Mouse (Mus musculus): ENCODE measurements around the gene Nxnl1.
A peak's percentile ranks its signal among the peaks of the same experiment; 100 is the strongest.

Gene Nxnl1

DNA sequence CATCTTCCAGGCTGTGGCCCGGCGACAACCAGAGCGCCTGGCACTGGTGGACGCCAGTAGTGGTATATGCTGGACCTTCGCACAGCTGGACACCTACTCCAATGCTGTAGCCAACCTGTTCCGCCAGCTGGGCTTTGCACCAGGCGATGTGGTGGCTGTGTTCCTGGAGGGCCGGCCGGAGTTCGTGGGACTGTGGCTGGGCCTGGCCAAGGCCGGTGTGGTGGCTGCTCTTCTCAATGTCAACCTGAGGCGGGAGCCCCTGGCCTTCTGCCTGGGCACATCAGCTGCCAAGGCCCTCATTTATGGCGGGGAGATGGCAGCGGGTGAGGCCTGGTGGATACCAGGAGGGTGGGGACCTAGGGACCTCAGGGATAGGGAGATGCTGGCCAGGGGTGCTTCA lies 13.1 kb upstream of the Nxnl1 start:
- no peak for DNase-seq

DNA sequence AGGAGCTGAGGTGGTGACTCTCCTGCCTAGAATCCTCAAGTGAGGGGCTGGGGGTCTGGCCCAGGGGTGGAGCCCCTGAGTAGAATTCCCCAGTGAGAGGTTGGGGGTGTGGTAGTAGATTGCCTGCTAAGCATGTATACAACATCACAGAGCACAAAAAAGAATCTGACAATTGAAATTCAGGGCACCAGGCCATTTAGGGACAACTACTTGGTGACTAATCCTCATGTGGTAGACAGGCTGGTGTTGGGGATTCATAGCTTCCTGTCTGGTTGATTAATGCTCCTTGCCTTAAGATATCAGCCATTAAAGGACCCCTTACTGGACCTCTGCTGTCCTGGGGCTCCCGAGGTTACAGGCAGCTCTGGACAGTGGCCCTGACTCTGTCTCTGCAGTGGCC lies 12.6 kb upstream of the Nxnl1 start:
- no peak for DNase-seq

DNA sequence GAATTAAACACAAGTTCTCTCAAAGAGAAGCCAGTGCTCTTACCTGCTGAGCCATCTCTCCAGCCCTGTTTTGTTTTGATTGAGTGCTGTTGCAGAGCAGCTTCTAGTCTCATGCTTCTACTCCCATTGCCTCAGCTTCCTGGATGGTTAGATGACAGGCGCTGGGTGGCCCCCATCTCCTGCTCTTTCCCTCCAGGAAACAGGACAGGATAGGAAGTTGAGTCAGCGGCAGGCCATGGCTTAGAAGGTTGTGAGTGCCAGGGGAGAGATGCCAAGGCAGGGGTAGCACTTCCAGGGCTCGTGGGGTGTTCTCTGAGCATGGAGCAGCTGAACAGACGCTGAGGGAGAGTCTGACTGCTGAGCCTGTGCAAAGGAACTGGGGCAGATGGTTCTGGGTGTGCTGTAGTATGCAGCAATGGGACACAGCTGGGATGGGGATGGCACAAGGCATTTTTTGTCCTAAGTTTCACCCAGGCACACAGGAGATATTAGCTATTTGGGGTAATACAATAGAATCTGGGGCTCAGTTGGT lies 11.5 kb upstream of the Nxnl1 start:
- DNase-seq = peak; percentile 52

DNA sequence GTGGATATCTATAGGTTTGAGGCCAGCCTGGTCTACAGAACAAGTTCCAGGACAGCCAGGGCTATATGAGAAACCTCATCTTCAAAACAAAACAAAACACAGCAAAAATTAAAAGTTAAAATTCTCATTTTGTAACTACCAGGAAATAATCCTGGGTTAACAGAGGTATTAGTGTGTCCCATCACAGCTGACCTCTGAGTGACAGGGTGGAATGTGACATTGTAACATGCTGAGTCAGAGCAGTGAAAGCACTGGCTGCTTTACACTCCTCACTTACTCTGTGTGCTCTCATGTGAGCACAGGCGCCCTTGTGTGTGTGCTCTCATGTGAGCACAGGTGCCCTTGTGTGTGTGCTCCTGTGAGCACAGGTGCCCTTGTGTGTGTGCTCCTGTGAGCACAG lies 8.6 kb upstream of the Nxnl1 start:
- DNase-seq = no peak

DNA sequence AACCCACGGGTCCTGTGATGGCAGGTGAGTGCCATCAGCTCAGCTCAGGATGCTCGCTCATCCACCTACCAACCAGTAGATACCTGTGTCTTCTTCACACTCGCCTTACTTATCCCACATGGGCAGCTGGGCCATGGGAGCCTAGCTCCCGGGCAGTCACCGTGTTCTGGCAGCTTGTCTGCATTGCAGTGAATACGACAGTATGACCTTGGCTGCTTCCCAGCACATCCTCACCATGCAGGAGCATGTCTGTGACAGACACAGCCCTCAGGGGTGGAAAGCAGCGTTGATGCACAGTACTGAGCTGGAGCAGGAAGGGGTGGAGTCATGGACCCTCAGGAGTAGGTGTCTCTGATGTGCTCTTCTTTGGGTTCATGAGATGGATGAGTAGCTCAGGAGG lies 8.0 kb upstream of the Nxnl1 start:
- no peak for DNase-seq

DNA sequence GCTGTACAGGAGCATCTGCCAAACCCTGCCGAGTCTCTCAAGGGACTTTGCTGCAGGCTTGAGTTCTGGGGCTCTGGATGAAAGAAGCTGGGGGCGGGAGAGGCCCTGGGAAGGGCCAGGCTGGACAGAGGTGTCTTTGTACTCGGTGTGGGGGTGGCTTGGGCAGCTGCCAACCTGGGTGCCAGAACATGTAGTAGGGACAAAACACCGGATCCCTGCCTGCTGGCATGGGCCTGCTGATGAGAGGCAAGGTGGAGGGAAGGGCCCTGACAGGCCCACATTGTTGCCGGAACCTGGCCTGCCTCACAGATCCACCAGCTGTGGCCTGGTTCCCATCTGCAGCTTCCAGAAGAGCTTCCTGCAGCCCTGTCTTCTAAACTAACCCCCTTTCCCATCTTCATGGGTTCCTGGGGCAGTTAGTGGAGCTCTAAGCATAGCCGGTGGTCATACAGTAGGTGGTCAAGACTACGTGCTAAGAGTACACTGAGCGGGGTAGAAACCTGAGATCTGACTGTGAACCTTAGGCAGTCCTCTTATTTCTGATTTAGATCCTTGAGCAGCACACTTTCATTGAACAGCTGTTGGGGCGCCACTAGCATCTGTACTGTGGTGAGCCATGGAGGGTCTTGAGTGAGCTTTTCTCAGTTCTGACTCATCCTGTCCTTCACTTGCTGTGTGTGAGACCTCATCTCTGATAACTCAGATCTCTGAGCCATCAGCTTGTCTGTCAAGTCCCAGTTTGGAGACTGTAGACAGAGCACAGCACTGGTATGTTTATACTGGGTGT lies 6.6 kb upstream of the Nxnl1 start:
- peak; percentile 93 for DNase-seq

DNA sequence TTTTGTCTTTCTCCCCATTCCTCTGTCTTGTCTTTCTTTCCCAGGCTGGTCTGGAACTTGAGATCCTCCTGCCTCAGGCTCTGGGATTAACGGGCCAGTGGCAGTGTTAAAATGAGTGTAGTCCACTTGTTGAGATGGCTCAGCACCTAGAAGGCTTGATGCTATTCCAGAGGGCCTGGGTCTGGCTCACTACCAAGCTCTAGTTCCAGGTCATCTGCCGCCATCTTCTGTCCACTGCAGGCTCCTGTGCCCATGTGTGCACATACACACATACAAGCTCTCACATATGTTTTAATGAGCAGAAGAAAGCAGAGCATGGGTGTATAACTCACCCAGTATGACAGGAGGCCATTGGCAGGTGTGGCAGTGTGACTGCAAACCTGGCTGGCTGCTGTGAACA lies 5.7 kb upstream of the Nxnl1 start:
- DNase-seq = no peak

DNA sequence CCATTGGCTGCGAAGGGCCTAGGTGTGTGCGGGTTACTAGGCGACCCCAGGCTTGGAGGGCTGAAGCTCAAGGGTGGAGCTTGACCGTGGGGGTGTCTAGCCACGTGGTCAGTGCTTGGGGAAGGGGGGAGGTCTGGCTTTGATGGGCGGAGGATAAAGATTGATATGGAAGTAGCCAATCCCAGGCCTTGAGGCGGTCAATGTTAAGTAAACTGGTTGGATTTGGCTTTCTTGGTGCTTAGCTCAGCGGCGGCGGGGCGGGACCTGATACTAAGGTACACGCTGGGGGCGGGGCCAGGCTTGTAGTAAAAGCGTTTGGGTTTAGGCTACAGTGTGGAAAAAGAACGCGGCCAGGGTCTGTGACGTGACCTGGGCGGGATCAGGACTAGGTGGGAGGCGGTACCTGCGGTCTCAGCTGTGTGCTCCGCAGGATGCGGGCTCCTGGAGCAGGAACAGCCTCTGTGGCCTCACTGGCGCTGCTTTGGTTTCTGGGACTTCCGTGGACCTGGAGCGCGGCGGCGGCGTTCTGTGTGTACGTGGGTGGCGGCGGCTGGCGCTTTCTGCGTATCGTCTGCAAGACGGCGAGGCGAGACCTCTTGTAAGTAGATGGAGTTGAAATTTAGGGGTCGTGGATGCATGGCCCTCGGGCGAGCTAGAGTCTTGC lies 4.0 kb upstream of the Nxnl1 start:
- peak; percentile 99 for DNase-seq

DNA sequence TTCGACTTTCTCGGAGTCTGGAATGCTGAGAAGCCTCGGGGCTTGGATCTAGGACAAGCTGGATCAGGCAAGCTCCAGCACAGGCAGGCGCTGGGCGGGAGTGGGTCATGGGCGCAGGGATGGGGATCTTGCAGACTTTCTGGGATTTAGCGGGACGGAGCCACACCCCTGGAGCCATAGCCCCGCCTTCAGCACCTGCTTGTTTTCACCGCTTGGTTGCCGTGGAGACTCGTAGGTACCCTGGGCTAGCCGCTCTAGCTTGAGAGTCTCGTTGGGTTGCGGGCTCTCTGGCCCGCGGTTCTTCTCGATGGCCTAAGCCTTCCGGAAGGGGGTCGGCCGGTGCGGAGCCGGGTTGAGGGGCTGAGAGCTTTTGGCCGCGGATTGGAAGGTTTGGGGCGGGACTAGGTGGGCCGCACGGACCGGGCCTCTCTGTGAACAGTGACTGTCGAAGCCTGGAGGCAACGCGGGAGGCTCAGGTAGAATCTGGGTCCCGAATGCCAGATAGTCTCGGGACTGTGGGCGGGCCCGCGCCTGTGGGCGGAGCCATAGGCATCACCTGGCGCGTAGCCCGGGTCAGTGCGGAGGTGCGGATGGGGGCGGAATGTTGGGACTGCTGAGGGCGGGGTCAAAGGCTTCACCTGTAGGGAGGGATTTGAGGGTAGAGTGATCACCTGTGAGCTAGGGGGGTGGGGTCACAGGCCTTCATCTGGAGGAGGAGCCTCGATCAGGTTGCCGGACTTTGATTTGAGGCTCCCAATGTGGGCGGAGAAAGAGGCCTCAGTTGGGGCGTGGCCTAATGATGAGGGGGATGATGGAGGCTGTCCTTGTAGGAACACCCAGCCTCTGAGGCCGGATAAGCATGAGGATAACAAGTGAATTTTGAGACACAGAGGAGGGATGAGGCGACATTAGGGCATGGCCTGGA lies 3.2 kb upstream of the Nxnl1 start:
- peak; percentile 95 for DNase-seq

DNA sequence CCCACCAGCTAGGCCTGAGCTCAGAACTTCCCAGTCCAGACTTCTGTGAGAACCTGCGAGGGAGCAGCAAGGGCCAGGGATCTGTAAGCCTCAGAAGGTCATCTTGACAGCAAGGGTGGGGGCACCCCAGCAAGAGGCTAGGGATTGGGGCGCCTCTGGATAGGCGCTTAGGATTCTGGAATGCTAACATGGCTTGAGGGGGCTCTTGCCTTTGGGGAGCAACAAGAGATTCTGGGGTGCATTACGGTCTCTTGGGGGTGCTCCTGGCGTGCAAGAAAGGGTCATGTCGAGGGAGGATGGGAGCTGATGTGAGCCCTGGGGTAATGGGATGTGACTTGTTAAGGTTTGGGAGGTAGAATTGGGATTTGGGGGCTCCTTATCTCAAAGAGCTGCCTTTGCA lies 2.5 kb upstream of the Nxnl1 start:
- DNase-seq = no peak

DNA sequence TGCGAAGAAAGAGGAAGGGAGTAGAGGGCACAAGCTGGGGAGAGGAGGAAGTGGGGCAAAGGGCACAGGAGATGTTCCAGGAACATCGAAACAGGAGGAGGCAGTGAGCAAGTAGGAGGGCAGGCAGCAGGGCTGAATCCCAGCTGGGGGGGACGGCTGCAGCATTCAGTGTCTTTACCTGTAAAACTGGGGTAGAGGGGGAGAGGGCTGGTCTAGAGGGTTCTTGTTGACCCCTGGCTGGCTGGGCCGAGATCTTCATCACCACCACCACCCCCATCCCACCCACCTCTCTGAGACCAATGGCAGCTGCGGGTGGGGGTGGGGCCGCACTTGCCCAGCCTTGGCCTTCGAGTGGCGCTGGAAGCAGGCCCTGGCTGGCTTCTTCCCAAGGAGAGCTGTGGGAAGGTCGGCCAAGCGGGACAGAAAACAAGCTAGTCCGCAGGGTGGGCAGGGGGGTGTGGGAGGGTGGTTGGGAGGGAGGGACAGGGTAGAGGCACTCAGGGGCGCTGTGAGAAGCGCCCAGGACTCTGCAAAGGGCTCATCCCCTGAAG lies 2.1 kb upstream of the Nxnl1 start, which contains the start of gene Slc27a1:
Gene Slc27a1 (plus strand): TSS at position 496 of the 551 bp plus-strand sequence.
- peak; percentile 76 for DNase-seq

DNA sequence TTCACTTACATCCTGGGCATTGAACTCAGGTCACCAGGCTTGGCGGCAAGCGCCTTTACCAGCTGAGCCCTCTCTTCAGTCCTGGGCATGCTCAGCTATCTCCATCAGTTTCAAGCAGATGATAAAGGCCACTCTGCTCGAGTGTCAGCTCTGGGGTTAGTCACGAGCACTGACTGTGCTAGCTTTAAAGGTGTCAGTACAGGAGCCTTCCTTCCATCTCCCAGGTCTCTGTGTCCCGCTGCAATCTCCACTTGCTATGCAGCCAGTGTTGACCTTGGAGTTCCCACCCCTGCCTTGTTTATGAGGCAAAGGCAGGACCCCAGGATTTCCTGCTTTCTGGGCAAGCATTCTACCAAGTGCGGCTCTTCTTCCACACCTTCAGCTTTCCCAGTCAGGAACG lies 1.2 kb upstream of the Nxnl1 start:
- no peak for DNase-seq

DNA sequence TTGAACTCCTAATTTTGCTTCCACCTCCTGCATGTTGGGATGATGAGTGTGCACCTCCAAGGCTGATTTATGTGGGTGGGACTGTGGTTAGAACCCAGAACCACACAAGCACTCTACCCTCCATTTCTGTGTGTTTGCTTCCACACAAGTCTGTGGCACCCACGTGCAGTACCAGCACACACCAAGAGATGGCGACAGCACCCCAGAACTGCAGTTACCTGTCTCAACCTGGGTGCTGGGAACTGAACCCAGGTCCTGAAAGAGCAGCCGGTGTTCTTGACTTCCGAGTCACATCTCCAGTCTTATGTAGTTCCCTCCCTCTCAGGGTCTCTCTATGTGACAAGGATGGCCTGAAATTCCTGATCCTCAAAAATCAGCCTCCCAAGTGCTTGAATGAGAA lies 2.4 kb downstream of the Nxnl1 start:
- DNase-seq = no peak

DNA sequence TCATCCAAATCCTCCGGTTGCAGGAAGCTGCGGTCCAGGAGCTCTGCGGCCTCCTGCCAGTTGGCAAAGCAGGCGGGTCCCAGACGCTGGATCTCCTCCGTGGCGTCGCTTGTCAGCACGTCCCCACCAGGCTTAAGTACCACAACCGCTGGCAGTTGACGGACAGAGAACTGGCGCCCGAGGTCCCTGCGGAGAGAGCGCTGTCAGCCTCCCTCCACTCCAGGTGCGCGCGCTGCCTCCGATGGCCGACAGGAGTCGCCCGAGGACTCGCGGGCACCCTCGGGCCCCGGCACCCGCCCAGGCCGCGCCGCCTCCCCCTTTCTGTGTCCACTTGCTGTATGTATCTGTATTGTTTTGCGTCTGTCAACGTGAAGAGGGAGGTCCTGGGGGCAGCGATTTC lies 3.6 kb downstream of the Nxnl1 start:
- DNase-seq = no peak

DNA sequence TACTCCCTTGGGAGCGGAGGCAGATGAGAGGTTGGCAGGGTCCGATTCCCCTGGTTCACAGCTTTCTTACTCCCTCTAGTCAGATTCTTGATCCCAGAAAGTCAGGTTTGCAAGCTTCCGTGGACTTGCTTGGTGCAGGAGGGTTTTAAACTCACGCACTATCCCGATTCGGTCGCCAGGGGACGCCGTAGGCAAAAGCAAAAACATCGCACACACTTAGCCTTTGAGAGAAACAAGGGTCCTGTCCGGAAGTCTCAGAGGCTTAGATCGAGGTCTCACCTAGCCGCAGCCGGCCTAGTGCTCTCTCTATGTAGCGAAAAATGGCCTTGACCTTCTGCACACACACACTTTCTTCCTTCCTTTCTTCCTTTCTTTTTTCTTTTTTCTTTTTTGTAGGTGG lies 5.0 kb downstream of the Nxnl1 start:
- DNase-seq = no peak

DNA sequence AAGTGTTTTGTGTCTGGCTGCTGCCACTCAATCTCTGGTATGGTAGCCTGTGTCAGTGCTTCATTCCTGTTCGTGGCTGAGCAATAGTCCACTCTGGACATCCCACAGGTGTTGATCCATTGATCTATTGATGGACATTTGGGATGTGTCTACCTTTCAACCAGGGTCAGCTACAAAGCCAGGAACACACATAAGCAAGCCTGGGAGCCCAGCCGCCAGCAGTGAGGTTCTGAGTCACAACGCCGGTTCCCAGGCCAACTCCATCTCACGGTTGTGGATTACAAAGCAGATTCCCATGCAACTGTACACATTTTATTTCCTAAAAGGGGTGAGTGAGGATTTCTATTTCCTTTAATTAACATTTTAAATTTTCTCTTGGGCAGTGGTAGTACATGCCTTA lies 5.6 kb downstream of the Nxnl1 start:
- no peak for DNase-seq

DNA sequence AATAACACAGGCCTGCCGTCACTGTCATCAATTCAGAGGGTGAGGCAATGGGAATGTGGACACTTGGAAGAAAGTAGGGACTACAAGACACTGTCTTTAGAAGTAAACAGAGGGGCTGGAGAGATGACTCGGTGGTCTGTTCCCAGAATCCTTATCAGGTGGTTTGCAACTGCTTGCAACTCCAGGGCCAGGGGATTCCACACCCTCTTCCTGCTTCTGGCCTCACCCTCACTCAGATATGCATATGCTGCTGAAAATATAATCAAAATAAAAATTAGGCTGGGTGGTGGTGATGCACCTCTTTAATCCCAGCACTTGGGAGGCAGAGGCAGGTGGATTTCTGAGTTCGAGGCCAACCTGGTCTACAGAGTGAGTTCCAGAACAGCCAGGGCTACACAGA lies 6.3 kb downstream of the Nxnl1 start:
- DNase-seq = no peak

DNA sequence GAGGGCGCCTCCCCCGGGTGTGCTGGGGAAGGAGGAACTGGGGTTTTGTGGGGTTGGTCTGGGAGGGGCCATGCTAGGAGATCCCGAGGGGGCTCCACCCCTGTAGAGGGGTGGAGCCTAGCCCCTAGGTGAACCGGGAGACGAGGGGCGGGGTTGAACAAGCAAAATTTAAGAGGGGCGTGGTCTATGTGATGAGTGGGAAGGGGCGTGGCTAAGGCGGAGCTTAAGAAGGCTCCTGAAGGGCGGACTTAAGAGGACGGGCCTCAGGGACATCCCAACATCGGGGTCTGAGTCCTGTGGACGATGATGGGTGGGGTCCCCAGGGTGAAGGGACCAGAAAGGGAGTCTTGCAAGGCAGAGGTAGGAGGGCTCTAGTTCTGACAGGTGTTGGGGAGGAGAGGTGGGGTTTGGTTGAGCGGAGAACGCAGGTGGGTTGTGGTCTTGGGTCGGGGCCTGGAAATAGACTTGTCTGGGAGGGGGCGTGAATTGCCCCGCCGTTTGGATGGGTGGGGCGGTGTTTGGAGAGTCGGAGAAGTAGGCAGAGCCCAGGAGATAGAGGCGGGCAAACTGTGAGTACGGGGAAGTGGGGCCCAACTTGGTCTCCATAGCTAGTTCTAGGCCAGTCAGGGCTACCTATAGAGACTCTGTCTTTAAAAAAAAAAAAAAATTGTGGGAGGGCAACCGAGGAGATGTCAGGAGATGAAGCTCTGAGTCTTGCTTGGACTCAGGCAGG lies 7.3 kb downstream of the Nxnl1 start:
- DNase-seq = peak; percentile 79

DNA sequence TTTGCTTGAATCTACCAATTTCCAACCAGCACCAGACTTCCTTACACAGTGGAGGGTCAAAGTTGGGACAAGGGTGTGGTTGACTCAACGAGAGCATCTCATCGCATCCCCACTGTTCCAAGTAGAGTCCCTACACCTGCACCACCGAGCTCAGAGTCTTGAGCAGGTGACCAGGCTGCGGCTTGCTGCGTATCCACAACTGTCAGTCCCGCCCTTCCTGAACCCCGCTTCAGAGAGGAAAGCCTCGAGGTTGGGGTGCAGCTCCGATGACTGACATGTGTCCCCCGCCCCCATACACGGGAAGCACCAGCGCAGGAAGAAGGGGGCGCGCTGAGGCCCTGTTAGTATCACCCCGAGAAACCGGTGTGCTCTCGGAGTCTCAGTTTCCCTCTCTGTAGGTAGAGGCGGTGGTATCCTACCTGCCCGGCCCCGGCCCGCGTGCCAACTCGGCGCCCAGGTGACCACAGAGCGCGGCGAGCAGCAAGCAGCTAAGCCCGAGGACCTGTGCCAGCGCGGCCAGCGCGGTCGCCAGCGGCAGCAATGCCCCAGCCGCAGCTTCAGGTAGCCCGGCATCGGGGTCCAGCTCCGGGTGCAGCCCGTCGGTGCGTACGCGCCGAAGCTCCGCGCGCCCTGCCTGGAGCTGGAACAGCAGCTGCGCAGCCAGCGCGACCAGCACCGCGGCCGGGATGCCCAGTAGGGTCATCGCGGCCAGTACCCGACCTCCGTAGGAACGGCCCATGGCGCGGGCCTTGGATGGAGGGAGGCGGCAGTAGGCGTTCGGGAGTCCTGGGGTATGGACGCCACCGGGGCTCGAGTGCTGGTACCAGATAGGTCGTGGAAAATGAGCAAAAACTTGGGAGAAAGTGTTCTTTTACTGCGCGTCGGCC lies 8.1 kb downstream of the Nxnl1 start, which contains the start of gene Tmem221:
Gene Tmem221 (minus strand): TSS at position 801 of the 887 bp plus-strand sequence.
- no peak for DNase-seq

DNA sequence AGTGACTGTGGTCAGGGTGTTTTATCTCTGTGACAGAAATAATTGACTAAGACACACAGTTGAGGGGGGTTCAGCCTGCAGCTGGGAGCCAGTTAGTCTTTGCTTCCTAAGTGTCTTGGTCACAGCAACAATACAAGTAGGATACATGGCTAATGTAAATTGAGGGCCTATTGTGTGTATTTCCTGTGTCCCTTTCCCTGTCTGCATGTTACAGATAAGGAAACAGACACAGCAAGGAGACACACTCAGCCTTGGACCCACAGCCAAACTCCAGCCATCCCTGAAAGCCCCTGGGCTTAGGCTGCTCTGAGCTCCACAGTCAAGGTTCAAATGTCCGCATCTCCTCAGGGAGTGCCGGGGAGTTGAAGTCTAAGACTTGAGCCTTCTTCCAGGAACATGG lies 11.8 kb downstream of the Nxnl1 start:
- no peak for DNase-seq

DNA sequence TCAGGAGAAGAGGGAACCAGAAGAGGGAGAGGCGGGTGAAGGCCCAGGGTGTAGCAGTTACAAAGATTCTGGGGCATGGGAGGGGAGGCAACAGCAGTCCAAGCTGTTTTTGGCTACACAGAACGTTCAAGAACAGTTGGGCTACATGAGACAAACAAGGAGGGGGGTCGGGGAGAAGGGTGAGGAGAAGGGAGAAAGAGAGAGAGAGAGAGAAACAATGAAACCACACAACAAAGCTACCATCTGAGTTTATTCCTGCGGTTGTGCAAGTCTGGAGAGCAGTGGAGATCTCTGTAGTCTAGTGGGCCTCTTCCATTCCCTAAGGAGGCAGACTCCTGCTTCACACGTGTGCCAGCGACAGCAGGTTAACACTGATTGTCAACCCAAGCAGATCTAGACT lies 12.4 kb downstream of the Nxnl1 start:
- no peak for DNase-seq
